Mouse (Mus musculus): ENCODE measurements around the gene Saxo2. TPM values are rescaled to one million over a fixed set of nuclear protein-coding genes. Genes with fewer than 3 reads are reported as not detected.

The Saxo2 gene
- total and polyA plus RNA-seq, 2 experiments: 0.83 to 1.6 TPM

DNA sequence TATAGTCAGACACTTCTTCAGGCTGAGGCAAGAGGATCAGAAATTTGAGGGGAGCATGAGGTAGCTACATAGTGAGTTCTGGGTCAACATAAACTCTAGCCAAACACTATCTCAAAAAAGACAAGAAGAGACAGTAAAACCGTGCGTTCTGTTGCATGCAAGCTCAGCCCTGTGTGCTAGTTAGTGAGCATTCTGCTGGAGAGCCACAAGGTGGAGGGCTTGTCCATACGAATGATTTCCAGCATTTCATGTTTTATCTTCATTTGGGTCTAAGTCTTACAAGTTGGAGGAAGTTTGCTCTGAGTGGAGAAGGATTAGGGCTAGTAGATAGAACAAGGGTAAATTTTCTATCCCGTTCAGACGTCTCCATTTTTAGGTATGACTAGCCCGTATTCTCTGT lies 28.5 kb upstream of the Saxo2 start:
- Histone ChIP-seq H3K36me3 (ENCODE audit: control insufficient read depth, insufficient read depth, low read length) (peaks cover 39% of the 10 kb centered on the region), H3K27me3 (ENCODE audit: control insufficient read depth, insufficient read depth, low read length) (no peaks in the 10 kb centered on the region)

GRCm38 (mm10) chr7:82676001-82676400 lies 27.7 kb upstream of the Saxo2 start:
- Histone ChIP-seq H3K27ac (replicated peaks; ENCODE audit: insufficient read depth, low read depth, low read length) (no peak overlapping the region), H3K9ac (ENCODE audit: low read depth, low read length) (no peak overlapping the region), H3K36me3 (ENCODE audit: control insufficient read depth, insufficient read depth, low read length) (peaks cover 41% of the 10 kb centered on the region), H3K27me3 (ENCODE audit: control insufficient read depth, insufficient read depth, low read length) (no peaks in the 10 kb centered on the region), H3K4me1 (ENCODE audit: control insufficient read depth, insufficient read depth, low read length) (peaks cover 5% of the 10 kb centered on the region), H3K4me3 (ENCODE audit: insufficient read depth, low read depth, low read length) (no peak overlapping the region), H3K79me2 (ENCODE audit: control insufficient read depth, insufficient read depth, low read length) (no peaks in the 10 kb centered on the region)
- no peak for TF ChIP-seq CTCF (IDR thresholded peaks at IDR 0.05; ENCODE audit: low read depth, low read length)
- no peak for TF ChIP-seq POLR2A (IDR thresholded peaks at IDR 0.05; ENCODE audit: extremely low read depth, insufficient read depth, low read length)
- peak; percentile 64 for DNase-seq (ENCODE audit: extremely low read depth, low read depth, low spot score)
- WGBS: 40% methylated on average over 5 of the region's 5 CpGs

More for the DNA sequence above, 28.5 kb upstream of the Saxo2 start:
- H3K27ac ChIP-seq (replicated peaks; ENCODE audit: insufficient read depth, low read depth, low read length): no peak overlapping the region
- DNase-seq (ENCODE audit: extremely low read depth, low read depth, low spot score): no peak
- H3K79me2 ChIP-seq (ENCODE audit: control insufficient read depth, insufficient read depth, low read length): no peaks in the 10 kb centered on the region
- H3K9ac ChIP-seq (ENCODE audit: low read depth, low read length): no peak overlapping the region
- peaks cover 5% of the 10 kb centered on the region for H3K4me1 ChIP-seq (ENCODE audit: control insufficient read depth, insufficient read depth, low read length)
- no peak for TF ChIP-seq CTCF (IDR thresholded peaks at IDR 0.05; ENCODE audit: low read depth, low read length)
- no peak for TF ChIP-seq POLR2A (IDR thresholded peaks at IDR 0.05; ENCODE audit: extremely low read depth, insufficient read depth, low read length)
- no peak overlapping the region for H3K4me3 ChIP-seq (ENCODE audit: insufficient read depth, low read depth, low read length)
- 85% methylated on average over 6 of the region's 6 CpGs for WGBS

GRCm38 (mm10) chr7:82664604-82665003 lies 16.3 kb upstream of the Saxo2 start:
- Histone ChIP-seq H3K27ac (replicated peaks; ENCODE audit: insufficient read depth, low read depth, low read length) (no peak overlapping the region), H3K4me1 (ENCODE audit: control insufficient read depth, insufficient read depth, low read length) (no peaks in the 10 kb centered on the region), H3K9ac (ENCODE audit: low read depth, low read length) (no peak overlapping the region), H3K79me2 (ENCODE audit: control insufficient read depth, insufficient read depth, low read length) (no peaks in the 10 kb centered on the region), H3K4me3 (ENCODE audit: insufficient read depth, low read depth, low read length) (no peak overlapping the region), H3K36me3 (ENCODE audit: control insufficient read depth, insufficient read depth, low read length) (peaks cover 43% of the 10 kb centered on the region), H3K27me3 (ENCODE audit: control insufficient read depth, insufficient read depth, low read length) (no peaks in the 10 kb centered on the region)
- DNase-seq (ENCODE audit: extremely low read depth, low read depth, low spot score): no peak
- 81% methylated on average over 3 of the region's 3 CpGs for WGBS
- no peak for TF ChIP-seq POLR2A (IDR thresholded peaks at IDR 0.05; ENCODE audit: extremely low read depth, insufficient read depth, low read length)
- no peak for TF ChIP-seq CTCF (IDR thresholded peaks at IDR 0.05; ENCODE audit: low read depth, low read length)

- DNase-seq (ENCODE audit: extremely low read depth, low read depth, low spot score): peak; percentile 2
- WGBS: 11% methylated on average over 6 of the region's 6 CpGs
- no peak for TF ChIP-seq POLR2A (IDR thresholded peaks at IDR 0.05; ENCODE audit: extremely low read depth, insufficient read depth, low read length)
- no peak for TF ChIP-seq CTCF (IDR thresholded peaks at IDR 0.05; ENCODE audit: low read depth, low read length)
Observed at GRCm38 (mm10) chr7:82649081-82649445, 735 bp upstream of the Saxo2 start.

GRCm38 (mm10) chr7:82647909-82648308 lies 419 bp downstream of the Saxo2 start:
- H3K27me3 ChIP-seq (ENCODE audit: control insufficient read depth, insufficient read depth, low read length): no peaks in the 10 kb centered on the region
- no peak for DNase-seq (ENCODE audit: extremely low read depth, low read depth, low spot score)

More at GRCm38 (mm10) chr7:82649081-82649445, 735 bp upstream of the Saxo2 start:
- peaks cover 4% of the 10 kb centered on the region; the same call in 1 of the 2 replicates for H3K4me1 ChIP-seq (ENCODE audit: control insufficient read depth, insufficient read depth, low read length)
- H3K9ac ChIP-seq (ENCODE audit: low read depth, low read length): peak overlapping the region; percentile 71
- H3K27ac ChIP-seq (replicated peaks; ENCODE audit: insufficient read depth, low read depth, low read length): no peak overlapping the region
- peaks cover 7% of the 10 kb centered on the region; the same call in 1 of the 2 replicates for H3K36me3 ChIP-seq (ENCODE audit: control insufficient read depth, insufficient read depth, low read length)
- H3K4me3 ChIP-seq (ENCODE audit: insufficient read depth, low read depth, low read length): peak overlapping the region; percentile 69
- H3K79me2 ChIP-seq (ENCODE audit: control insufficient read depth, insufficient read depth, low read length): peaks cover 3% of the 10 kb centered on the region; the same call in 1 of the 2 replicates
- no peaks in the 10 kb centered on the region for H3K27me3 ChIP-seq (ENCODE audit: control insufficient read depth, insufficient read depth, low read length)

DNA sequence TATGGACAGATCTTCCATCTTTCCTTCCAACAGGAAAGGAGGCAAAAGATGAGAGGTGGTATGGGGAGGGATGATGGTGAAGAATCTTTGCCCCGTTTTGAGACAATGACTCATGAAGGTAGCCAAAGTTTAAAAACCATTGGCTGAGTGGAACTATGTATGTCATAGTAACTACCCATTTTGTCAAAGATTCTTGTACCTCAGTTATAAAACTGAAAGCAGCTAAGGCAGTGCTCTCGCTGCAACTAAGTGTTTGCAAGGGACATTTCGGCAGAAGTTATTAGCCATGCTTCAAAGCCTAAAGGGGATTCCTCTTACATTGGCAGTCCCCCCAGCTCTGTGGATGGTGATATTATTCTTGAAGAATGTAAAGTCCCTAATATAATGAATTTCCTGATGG lies 1.1 kb downstream of the Saxo2 start:
- TF ChIP-seq POLR2A (IDR thresholded peaks at IDR 0.05; ENCODE audit: extremely low read depth, insufficient read depth, low read length) (no peak), CTCF (IDR thresholded peaks at IDR 0.05; ENCODE audit: low read depth, low read length) (no peak)
- Histone ChIP-seq H3K27ac (replicated peaks; ENCODE audit: insufficient read depth, low read depth, low read length) (no peak overlapping the region), H3K79me2 (ENCODE audit: control insufficient read depth, insufficient read depth, low read length) (peaks cover 3% of the 10 kb centered on the region; the same call in 1 of the 2 replicates), H3K4me3 (ENCODE audit: insufficient read depth, low read depth, low read length) (no peak overlapping the region), H3K9ac (ENCODE audit: low read depth, low read length) (no peak overlapping the region), H3K36me3 (ENCODE audit: control insufficient read depth, insufficient read depth, low read length) (peaks cover 6% of the 10 kb centered on the region; the same call in 1 of the 2 replicates), H3K4me1 (ENCODE audit: control insufficient read depth, insufficient read depth, low read length) (peaks cover 4% of the 10 kb centered on the region; the same call in 1 of the 2 replicates), H3K27me3 (ENCODE audit: control insufficient read depth, insufficient read depth, low read length) (no peaks in the 10 kb centered on the region)
- WGBS: 86% methylated on average over 3 of the region's 3 CpGs
- no peak for DNase-seq (ENCODE audit: extremely low read depth, low read depth, low spot score)

More at GRCm38 (mm10) chr7:82647909-82648308, 419 bp downstream of the Saxo2 start:
- Histone ChIP-seq H3K4me3 (ENCODE audit: insufficient read depth, low read depth, low read length) (peak overlapping the region; percentile 69), H3K9ac (ENCODE audit: low read depth, low read length) (no peak overlapping the region), H3K36me3 (ENCODE audit: control insufficient read depth, insufficient read depth, low read length) (peaks cover 7% of the 10 kb centered on the region; the same call in 1 of the 2 replicates), H3K27ac (replicated peaks; ENCODE audit: insufficient read depth, low read depth, low read length) (no peak overlapping the region), H3K79me2 (ENCODE audit: control insufficient read depth, insufficient read depth, low read length) (peaks cover 3% of the 10 kb centered on the region; the same call in 1 of the 2 replicates), H3K4me1 (ENCODE audit: control insufficient read depth, insufficient read depth, low read length) (peaks cover 4% of the 10 kb centered on the region; the same call in 1 of the 2 replicates)
- 21% methylated on average over 4 of the region's 4 CpGs for WGBS
- TF ChIP-seq CTCF (IDR thresholded peaks at IDR 0.05; ENCODE audit: low read depth, low read length): no peak
- TF ChIP-seq POLR2A (IDR thresholded peaks at IDR 0.05; ENCODE audit: extremely low read depth, insufficient read depth, low read length): no peak

Measured in liver, adult 2 months (tissue).